In the genomic region with DNA sequence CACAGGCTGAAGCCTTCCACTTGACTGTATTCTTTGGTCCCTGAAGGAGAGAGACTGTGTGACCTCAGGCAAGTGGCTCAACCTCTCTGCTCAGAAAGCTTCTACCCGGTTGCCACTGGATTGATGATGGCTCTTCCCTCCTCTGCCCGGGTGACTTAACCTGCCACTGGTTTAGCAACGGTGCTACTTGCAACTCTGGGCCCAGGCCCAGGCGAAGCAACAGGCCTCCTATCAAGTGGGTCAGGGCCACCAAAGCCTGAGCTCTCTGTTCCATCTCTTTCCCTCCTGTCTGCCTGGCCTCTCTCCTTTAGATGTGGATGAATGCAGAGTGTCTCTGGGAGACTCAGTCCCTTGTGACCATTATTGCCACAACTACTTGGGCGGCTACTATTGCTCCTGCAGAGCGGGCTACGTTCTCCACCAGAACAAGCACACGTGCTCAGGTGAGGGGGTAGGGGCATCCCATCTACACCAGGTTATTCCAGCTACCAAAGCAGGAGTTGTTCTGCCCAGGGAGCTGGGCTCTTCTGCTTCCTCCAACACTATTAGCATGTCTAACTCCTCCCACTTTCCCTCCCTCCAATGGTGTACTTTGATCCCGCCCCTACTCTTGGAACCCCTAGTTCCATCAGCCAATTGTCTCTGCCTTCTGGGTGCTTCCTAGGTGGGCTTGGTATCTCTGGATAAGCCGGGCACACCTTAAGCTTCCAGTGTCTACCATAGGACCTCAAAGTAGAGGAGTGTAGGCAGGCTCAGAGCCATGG, we compare ENCODE assay signal across 21 mouse cellular contexts. TPM values are rescaled to one million over a fixed set of nuclear protein-coding genes. Genes with fewer than 3 reads are reported as not detected.
DNase-seq lines count a peak whose midpoint lies in the region; ATAC-seq and TF ChIP-seq lines count a peak whose summit lies in the region.
"Had no signal": no experiment of that assay in that cellular context is flagged by ENCODE, and none has a peak within 500 bp of the region (broad histone marks: within the 10 kb centered on the region; RNA-seq: fewer than 3 reads in every experiment).

No protein-coding gene starts in this region.

- no peak overlapping the region for H3K4me3 ChIP-seq in left cerebral cortex, adult 2 months
- peak overlapping the region; percentile 22; the same call in 1 of the 2 replicates for H3K4me3 ChIP-seq in ES-Bruce4 (ENCODE audit: low read depth, low read length)
- H3K4me3 ChIP-seq in embryonic facial prominence, embryonic 15.5 days (replicated peaks) = no peak overlapping the region
- H3K4me3 ChIP-seq: hindbrain, embryonic 10.5 days; limb, embryonic 12.5 days had no signal

- TF ChIP-seq EP300 in ES-Bruce4 (IDR thresholded peaks at IDR 0.05; ENCODE audit: insufficient read depth, low read depth, low read length) = no peak

- TF ChIP-seq CTCF in left cerebral cortex, adult 2 months (IDR thresholded peaks at IDR 0.05) = no peak
- no peak for TF ChIP-seq CTCF in ES-Bruce4 (IDR thresholded peaks at IDR 0.05; ENCODE audit: low read depth, low read length)

- H3K9me3 ChIP-seq in ES-Bruce4 (replicated peaks; ENCODE audit: control insufficient read depth, insufficient read depth, low read length, poor library complexity, severe bottlenecking) = no peaks in the 10 kb centered on the region
- no peaks in the 10 kb centered on the region for H3K9me3 ChIP-seq in embryonic facial prominence, embryonic 15.5 days (replicated peaks)
- H3K9me3 ChIP-seq: hindbrain, embryonic 10.5 days; limb, embryonic 12.5 days had no signal

- peak; percentile 38 to 53 for DNase-seq in adrenal gland, postnatal 36 days
- DNase-seq in adrenal gland, adult 8-10 months = no peak
- DNase-seq in left cerebral cortex, adult 2 months (ENCODE audit: extremely low spot score in 1 of 2, low spot score in 2 of 2) = no peak
- DNase-seq in left cerebral cortex, adult 11 months (ENCODE audit: low spot score) = no peak
- DNase-seq in cerebellum, adult 8-10 months = no peak
- no peak for DNase-seq in thymus, postnatal 10 days (ENCODE audit: low spot score in 2 of 2)
- DNase-seq: cerebellum, adult 11-12 months; kidney, adult 8-10 months; lung, postnatal 10 days had no signal

- 66% methylated on average over 10 of the region's 10 CpGs for whole genome bisulfite sequencing in embryonic facial prominence, embryonic 15.5 days

- no peaks in the 10 kb centered on the region for H3K36me3 ChIP-seq in ES-Bruce4 (ENCODE audit: control insufficient read depth, insufficient read depth, low read length, poor library complexity, severe bottlenecking)
- peaks cover 10% of the 10 kb centered on the region for H3K36me3 ChIP-seq in embryonic facial prominence, embryonic 15.5 days

- intact Hi-C loops in left cerebral cortex, adult 2 months (cut with DNase I) = no loop called here

- 0 out of 2 replicates have a peak overlapping the region, but pooled peaks have one; percentile 15 for H3K4me2 ChIP-seq in embryonic facial prominence, embryonic 15.5 days (replicated peaks)
- H3K4me2 ChIP-seq: limb, embryonic 12.5 days had no signal

- peaks cover 17% of the 10 kb centered on the region for H3K4me1 ChIP-seq in ES-Bruce4 (ENCODE audit: control insufficient read depth, insufficient read depth, low read length)
- no peaks in the 10 kb centered on the region; the same call in 1 of the 2 replicates for H3K4me1 ChIP-seq in embryonic facial prominence, embryonic 15.5 days
- H3K4me1 ChIP-seq: limb, embryonic 12.5 days had no signal

- ATAC-seq in embryonic facial prominence, embryonic 15.5 days (ENCODE audit: insufficient number of reproducible peaks, low FRiP score, low TSS enrichment, low read depth) = peak; percentile 7; the same call in 1 of the 2 replicates

- H3K27ac ChIP-seq in left cerebral cortex, adult 2 months = peak overlapping the region; percentile 79
- H3K27ac ChIP-seq in ES-Bruce4 (ENCODE audit: insufficient read depth, low read length) = peak overlapping the region; percentile 30
- H3K27ac ChIP-seq in embryonic facial prominence, embryonic 15.5 days (replicated peaks) = peak overlapping the region; percentile 55; the same call in 1 of the 2 replicates
- H3K27ac ChIP-seq: hindbrain, embryonic 10.5 days; limb, embryonic 12.5 days had no signal

- H3K27me3 ChIP-seq in ES-Bruce4 (ENCODE audit: control insufficient read depth, insufficient read depth, low read length, poor library complexity, severe bottlenecking) = no peaks in the 10 kb centered on the region
- H3K27me3 ChIP-seq in embryonic facial prominence, embryonic 15.5 days = no peaks in the 10 kb centered on the region
- H3K27me3 ChIP-seq: limb, embryonic 12.5 days had no signal

- no peak overlapping the region for H3K9ac ChIP-seq in ES-Bruce4 (ENCODE audit: low read depth, poor library complexity, severe bottlenecking)
- H3K9ac ChIP-seq in embryonic facial prominence, embryonic 15.5 days = no peak overlapping the region
- H3K9ac ChIP-seq: limb, embryonic 12.5 days had no signal

- peak; percentile 70 for TF ChIP-seq POLR2A in ES-Bruce4 (IDR thresholded peaks at IDR 0.05; ENCODE audit: insufficient read depth, low read length)

RNA-seq across cellular contexts. Expression of a gene that starts 1.2 kb away (rescaled TPM):
- 1 to 10 TPM; 1.1 to 1.6 TPM for total RNA-seq in adrenal gland, postnatal 36 days (2021)
- total RNA-seq in adrenal gland, adult 8-10 months (2022) = 1 to 10 TPM; 1.5 to 2.6 (median 1.6) TPM
- total RNA-seq in left cerebral cortex, adult 2 months (2021) = 1 to 10 TPM; 4.1 to 4.7 TPM
- polyA plus RNA-seq in ES-Bruce4 (2011; ENCODE audit: insufficient read depth, insufficient read length, low read depth, missing spikeins) = 2.6 TPM in 2 replicates
- 0.39 and 0.40 TPM in 2 replicates for polyA plus RNA-seq in embryonic facial prominence, embryonic 15.5 days (2015; fragmentation: Nextera tagmentation; extraction: Ambion mirVana)
- polyA plus RNA-seq: heart, embryonic 14.5 days; large intestine, adult 2 months had no signal

RNA-seq across cellular contexts. Expression of a gene that starts 12.3 kb away (rescaled TPM):
- 10 to 100 TPM; 84.8 to 94.4 TPM for total RNA-seq in adrenal gland, postnatal 36 days (2021)
- 10 to 100 TPM; 67.4 to 91.6 (median 76.2) TPM for total RNA-seq in adrenal gland, adult 8-10 months (2022)
- total RNA-seq in left cerebral cortex, adult 2 months (2021) = 10 to 100 TPM; 77.2 to 77.4 TPM
- polyA plus RNA-seq in ES-Bruce4 (2011; ENCODE audit: insufficient read depth, insufficient read length, low read depth, missing spikeins) = 131 and 143 TPM in 2 replicates
- 242 and 249 TPM in 2 replicates for polyA plus RNA-seq in embryonic facial prominence, embryonic 15.5 days (2015; fragmentation: Nextera tagmentation; extraction: Ambion mirVana)

RNA-seq across cellular contexts. Expression of a gene that starts 23.3 kb away (rescaled TPM):
- 100 to 1,000 TPM; 233 to 286 TPM for total RNA-seq in adrenal gland, postnatal 36 days (2021)
- 100 to 1,000 TPM; 216 to 285 (median 243) TPM for total RNA-seq in adrenal gland, adult 8-10 months (2022)
- 100 to 1,000 TPM; 198 to 208 TPM for total RNA-seq in left cerebral cortex, adult 2 months (2021)
- 742 and 797 TPM in 2 replicates for polyA plus RNA-seq in ES-Bruce4 (2011; ENCODE audit: insufficient read depth, insufficient read length, low read depth, missing spikeins)
- polyA plus RNA-seq in embryonic facial prominence, embryonic 15.5 days (2015; fragmentation: Nextera tagmentation; extraction: Ambion mirVana) = 282 and 285 TPM in 2 replicates

RNA-seq across cellular contexts. Expression of a gene that starts 39.6 kb away (rescaled TPM):
- not detected for total RNA-seq in adrenal gland, postnatal 36 days (2021)
- not detected for total RNA-seq in adrenal gland, adult 8-10 months (2022)
- not detected for total RNA-seq in left cerebral cortex, adult 2 months (2021)
- 0.49 TPM in 1 of 2 replicates, not detected in the other for polyA plus RNA-seq in ES-Bruce4 (2011; ENCODE audit: insufficient read depth, insufficient read length, low read depth, missing spikeins)
- polyA plus RNA-seq in embryonic facial prominence, embryonic 15.5 days (2015; fragmentation: Nextera tagmentation; extraction: Ambion mirVana) = not detected in 2 replicates
- total RNA-seq: common myeloid progenitor, adult 5-6 weeks; left cerebral cortex, adult 18-20 months; megakaryocyte-erythroid progenitor cell, adult 5-6 weeks had no signal
- polyA plus RNA-seq: erythroblast, embryonic 14.5 days; frontal cortex, adult 2 months; hindbrain, embryonic 10.5 days; large intestine, adult 2 months; limb, embryonic 12.5 days; neural tube, embryonic 14.5 days had no signal

RNA-seq across cellular contexts. Expression of a gene that starts 45.3 kb away (rescaled TPM):
- total RNA-seq in adrenal gland, postnatal 36 days (2021) = 10 to 100 TPM; 43.6 to 52.6 TPM
- 10 to 100 TPM; 42.4 to 58.8 (median 51.5) TPM for total RNA-seq in adrenal gland, adult 8-10 months (2022)
- 10 to 100 TPM; 50.0 to 50.6 TPM for total RNA-seq in left cerebral cortex, adult 2 months (2021)
- 52.8 and 53.9 TPM in 2 replicates for polyA plus RNA-seq in ES-Bruce4 (2011; ENCODE audit: insufficient read depth, insufficient read length, low read depth, missing spikeins)
- polyA plus RNA-seq in embryonic facial prominence, embryonic 15.5 days (2015; fragmentation: Nextera tagmentation; extraction: Ambion mirVana) = 82.7 and 87.6 TPM in 2 replicates

Comparison
In these comparisons a context has a peak if more than half of its experiments do, and no peak if none do; other contexts are left out.
1. DNase-seq: peak in adrenal gland, postnatal 36 days (2 of 2); none in adrenal gland, adult 8-10 months (single experiment), left cerebral cortex, adult 2 months (0 of 2), left cerebral cortex, adult 11 months (single experiment), cerebellum, adult 8-10 months (single experiment) and thymus, postnatal 10 days (0 of 2).
2. Peak in every context shown above with its lines, with median percentiles within 50 percentile points of each other: H3K27ac ChIP-seq.